Mouse (Mus musculus) neural tube, embryonic 11.5 days (tissue): ENCODE results near the gene Ppat. TPM values are rescaled to one million over a fixed set of nuclear protein-coding genes. Genes with fewer than 3 reads are reported as not detected.
A peak's percentile ranks its signal among the peaks of the same experiment; 100 is the strongest.

Experiments used
- ATAC-seq: fragments of 200-750 bp; cut with Nextera tagmentation; 2 replicates; pipeline ENCODE4 v1.8.0; 2017; ENCODE audit warnings: moderate number of reproducible peaks, mild to moderate bottlenecking, moderate TSS enrichment, moderate library complexity; ENCODE audit not compliant: insufficient read depth, low FRiP score, low TSS enrichment
- DNase-seq: peaks from one replicate; pipeline ENCODE4 v3.0.0-alpha.2; 2015; ENCODE audit warnings: low spot score
- H3K27ac ChIP-seq: fragments of 300-500 bp; sonication (generic); 2 replicates; pipeline ENCODE4 v1.5.1; 2014; ENCODE audit warnings: low read depth, mild to moderate bottlenecking, low read length
- H3K27me3 ChIP-seq: fragments of 300-500 bp; sonication (generic); 2 replicates; pipeline ENCODE4 v1.6.1; 2014; ENCODE audit warnings: mild to moderate bottlenecking, low read length, mixed read lengths; ENCODE audit not compliant: control insufficient read depth, insufficient read depth
- H3K36me3 ChIP-seq: fragments of 300-500 bp; sonication (generic); 2 replicates; pipeline ENCODE4 v1.6.1; 2014; ENCODE audit warnings: mild to moderate bottlenecking, low read length, moderate library complexity, mixed read lengths; ENCODE audit not compliant: control insufficient read depth, insufficient read depth
- H3K4me1 ChIP-seq: fragments of 300-500 bp; sonication (generic); 2 replicates; pipeline ENCODE4 v1.6.1; 2014; ENCODE audit warnings: low read length, mixed read lengths; ENCODE audit not compliant: control insufficient read depth, insufficient read depth
- H3K4me2 ChIP-seq: fragments of 300-500 bp; sonication (generic); 2 replicates; pipeline ENCODE4 v1.6.1; 2014; ENCODE audit warnings: low read depth, mild to moderate bottlenecking, moderate library complexity
- H3K4me3 ChIP-seq: fragments of 300-500 bp; sonication (generic); 2 replicates; pipeline ENCODE4 v1.5.1; 2014; ENCODE audit warnings: low read depth, low read length
- H3K9ac ChIP-seq: fragments of 300-500 bp; sonication (generic); 2 replicates; pipeline ENCODE4 v1.6.1; 2014; ENCODE audit warnings: mild to moderate bottlenecking, low read length
- H3K9me3 ChIP-seq: fragments of 300-500 bp; sonication (generic); 2 replicates; pipeline ENCODE4 v1.6.1; 2016; ENCODE audit warnings: low read length; ENCODE audit not compliant: control insufficient read depth
- WGBS: fragments of 180-500 bp; shearing (Covaris S2); extraction: QIAGEN DNeasy Blood & Tissue Kit; methylation state at CpG from one replicate; pipeline ENCODE4 v1.1.7; 2014; 5-methylcytosine and 5-hydroxymethylcytosine counted together
- polyA plus RNA-seq: library from polyadenylated mRNA; unstranded; fragments of >200 nt; fragmentation: Nextera tagmentation; extraction: Ambion mirVana; gene quantifications from 2 replicates; pipeline ENCODE4 v1.2.1, GENCODE M21; 2014

Gene Ppat
- polyA plus RNA-seq, 1 experiment from 2014 or later: 40.8 TPM

DNA sequence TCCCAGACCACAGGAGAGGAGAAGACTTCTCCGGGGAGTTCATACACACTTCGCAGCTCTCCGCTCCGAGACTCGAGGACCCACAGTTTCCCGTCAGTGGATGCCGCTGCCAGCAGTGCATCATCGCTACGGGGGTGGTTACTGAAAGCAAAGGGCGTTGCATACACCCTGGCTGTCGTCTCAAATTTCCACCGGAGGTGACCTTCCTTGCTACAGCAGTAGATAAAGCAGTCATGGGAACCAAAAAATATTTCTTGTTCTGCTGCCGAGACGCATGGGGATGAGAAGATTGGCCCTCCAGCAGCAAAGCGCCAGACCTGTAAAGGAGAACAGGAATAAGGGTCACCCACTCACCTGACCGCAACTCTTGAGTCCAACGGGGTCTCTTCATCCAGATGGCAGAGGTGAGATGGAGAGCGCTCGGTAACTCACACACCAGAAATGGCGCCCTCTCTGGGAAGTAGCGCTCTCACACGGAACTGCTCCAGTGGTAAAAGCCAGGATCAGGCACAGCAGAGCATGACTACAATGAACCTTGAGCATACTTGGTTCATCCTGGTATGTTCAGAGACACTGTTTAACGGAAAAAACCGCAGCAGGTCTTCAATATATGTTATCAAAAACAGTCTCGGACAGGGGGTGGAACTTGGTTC is 75.1 kb downstream of the Ppat start:
- Histone ChIP-seq H3K27ac (no peak overlapping the region), H3K36me3 (peaks cover 4% of the 10 kb centered on the region; the same call in 1 of the 2 replicates), H3K4me2 (no peak overlapping the region), H3K4me1 (no peaks in the 10 kb centered on the region), H3K9ac (no peak overlapping the region), H3K27me3 (no peaks in the 10 kb centered on the region), H3K9me3 (no peaks in the 10 kb centered on the region), H3K4me3 (no peak overlapping the region)
- DNase-seq: no peak
- WGBS: 89% methylated on average over 25 of the region's 25 CpGs
- ATAC-seq: no peak

DNA sequence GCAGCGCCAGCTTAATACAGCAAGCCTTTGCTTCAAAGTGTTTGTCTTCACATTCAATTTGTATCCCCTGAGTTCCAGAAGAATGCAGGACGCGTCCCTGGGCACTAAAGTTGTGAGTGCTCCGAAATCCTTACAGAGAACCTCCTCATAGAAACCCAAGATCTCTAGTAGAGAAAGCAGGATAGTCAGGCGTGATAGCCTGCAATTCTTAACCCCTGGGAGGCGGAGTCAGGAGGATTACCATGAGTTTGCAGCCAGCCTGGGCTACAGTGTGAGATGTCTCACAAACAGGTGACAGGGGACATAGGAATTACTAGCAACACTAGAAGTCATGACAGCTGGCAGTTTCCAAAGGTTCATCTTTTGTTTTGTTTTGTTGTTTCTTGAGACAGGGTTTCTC is 81.8 kb downstream of the Ppat start:
- no peaks in the 10 kb centered on the region for H3K4me1 ChIP-seq
- H3K9me3 ChIP-seq: no peaks in the 10 kb centered on the region
- H3K36me3 ChIP-seq: peaks cover 5% of the 10 kb centered on the region
- no peak overlapping the region for H3K4me3 ChIP-seq
- no peak overlapping the region for H3K27ac ChIP-seq
- no peak for ATAC-seq
- no peak overlapping the region for H3K4me2 ChIP-seq
- H3K27me3 ChIP-seq: no peaks in the 10 kb centered on the region
- no peak overlapping the region for H3K9ac ChIP-seq
- DNase-seq: no peak
- 60% methylated on average over 6 of the region's 6 CpGs for WGBS

DNA sequence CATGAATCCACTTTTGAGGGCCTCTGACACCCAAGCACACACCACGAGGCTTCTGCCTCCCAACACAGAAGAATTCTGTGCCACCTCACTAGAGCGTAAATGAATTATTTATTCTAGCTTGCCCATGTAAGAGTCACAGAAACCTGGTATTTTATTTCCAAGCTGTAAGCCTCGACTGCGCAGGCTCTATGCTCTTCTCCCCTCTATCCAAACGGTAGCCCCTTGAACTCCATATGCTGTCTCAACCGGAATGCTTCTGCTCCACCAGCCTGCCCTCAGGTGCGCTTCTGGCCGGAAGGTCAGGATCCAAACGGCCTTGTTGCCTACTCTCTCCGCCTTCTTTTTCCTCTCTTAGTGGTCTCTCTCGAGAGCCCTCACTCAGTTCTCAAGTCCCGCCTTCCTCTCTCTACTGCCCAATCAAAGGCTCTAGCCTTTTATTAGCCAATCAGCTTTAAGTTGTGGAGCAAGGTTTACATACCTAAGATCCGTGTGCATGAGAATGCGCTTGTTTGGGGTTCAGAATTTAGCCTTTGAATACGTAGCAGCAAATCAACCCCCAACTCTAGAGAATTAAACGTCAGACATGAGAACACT is 82.6 kb downstream of the Ppat start:
- Histone ChIP-seq H3K9me3 (no peaks in the 10 kb centered on the region), H3K4me1 (no peaks in the 10 kb centered on the region), H3K9ac (no peak overlapping the region), H3K27me3 (no peaks in the 10 kb centered on the region), H3K4me3 (no peak overlapping the region), H3K27ac (no peak overlapping the region), H3K4me2 (peak overlapping the region; percentile 9; the same call in 1 of the 2 replicates), H3K36me3 (peaks cover 5% of the 10 kb centered on the region)
- DNase-seq (no peak), ATAC-seq (no peak)
- 27% methylated on average over 16 of the region's 16 CpGs for WGBS

DNA sequence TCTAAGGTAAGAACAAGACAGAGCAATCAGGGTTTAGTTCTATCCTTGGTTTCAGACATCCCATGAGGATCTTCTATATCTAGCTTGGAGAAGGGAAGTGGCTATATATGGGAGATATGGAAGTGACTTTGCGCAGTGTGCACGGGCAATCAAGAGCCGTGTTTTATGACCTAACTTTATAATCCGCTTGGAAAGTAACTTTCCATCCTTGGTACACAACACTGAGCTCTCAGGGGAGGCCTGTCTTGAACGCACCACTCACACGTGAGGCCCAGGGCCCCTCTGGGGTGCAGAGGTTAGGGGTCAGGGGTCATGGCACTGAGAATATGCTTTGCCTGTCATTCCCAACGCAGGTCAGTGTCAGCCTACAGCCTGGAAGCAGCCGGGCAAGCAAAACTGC is 84.6 kb downstream of the Ppat start:
- no peak overlapping the region for H3K4me3 ChIP-seq
- H3K27me3 ChIP-seq: no peaks in the 10 kb centered on the region
- H3K4me2 ChIP-seq: no peak overlapping the region
- H3K27ac ChIP-seq: no peak overlapping the region
- WGBS: 75% methylated on average over 8 of the region's 8 CpGs
- no peak overlapping the region for H3K9ac ChIP-seq
- no peaks in the 10 kb centered on the region for H3K4me1 ChIP-seq
- DNase-seq: no peak
- no peaks in the 10 kb centered on the region for H3K9me3 ChIP-seq
- no peak for ATAC-seq
- peaks cover 5% of the 10 kb centered on the region for H3K36me3 ChIP-seq

Other genes with a start within 250 kb of the Ppat start
- gene Aasdh, start 46.1 kb downstream of the Ppat start, polyA plus RNA-seq: 14.6 and 15.6 TPM in 2 replicates
- 375 and 378 TPM in 2 replicates for gene Paics, start 271 bp downstream of the Ppat start, polyA plus RNA-seq
- gene Srp72, start 23.1 kb upstream of the Ppat start, polyA plus RNA-seq: 80.7 and 84.3 TPM in 2 replicates
- not detected in 2 replicates for gene Arl9, start 52.5 kb upstream of the Ppat start, polyA plus RNA-seq
- 0.28 TPM in 1 of 2 replicates, not detected in the other for gene Thegl, start 64.4 kb upstream of the Ppat start, polyA plus RNA-seq
- 1.2 and 1.6 TPM in 2 replicates for gene Hopx, start 163.5 kb upstream of the Ppat start, polyA plus RNA-seq